Mouse (Mus musculus) erythroid progenitor cell, adult 5-6 weeks (primary cell): ENCODE measurements at regions not wholly inside any gene's neighbourhood (a gene's known extent, or its start where the extent isn't known, plus 50 kb on each side); places are given as distances from the start of the nearest gene placed in this dataset.

Experiments used
- ATAC-seq: replicated peaks from 2 replicates; pipeline ENCODE4 v1.8.0; 2016; ENCODE audit warnings: moderate number of reproducible peaks, mild to moderate bottlenecking, moderate TSS enrichment, inconsistent platforms; ENCODE audit not compliant: poor library complexity, low FRiP score, severe bottlenecking

GRCm38 (mm10) chr7:135942826-135943225 is 226.7 kb upstream of the Mki67 start:
- ATAC-seq = no peak

GRCm38 (mm10) chr7:135946071-135946646 is 230.0 kb upstream of the Mki67 start:
- no peak for ATAC-seq

- ATAC-seq = no peak
These were observed 244.9 kb upstream of the Mki67 start for GRCm38 (mm10) chr7:135961026-135961425.

GRCm38 (mm10) chr7:135965528-135965927 is 249.4 kb upstream of the Mki67 start:
- ATAC-seq = no peak

- no peak for ATAC-seq
These were observed 250.1 kb upstream of the Mki67 start for GRCm38 (mm10) chr7:135966231-135966630.

- ATAC-seq = no peak
These were observed 252.5 kb upstream of the Mki67 start for GRCm38 (mm10) chr7:135968638-135969037.

- no peak for ATAC-seq
These were observed 269.9 kb upstream of the Mki67 start for GRCm38 (mm10) chr7:135986021-135986420.

GRCm38 (mm10) chr7:135990321-135990720 is 274.2 kb upstream of the Mki67 start:
- no peak for ATAC-seq

GRCm38 (mm10) chr7:135996896-135997295 is 280.7 kb upstream of the Mki67 start:
- no peak for ATAC-seq

GRCm38 (mm10) chr7:135997640-135998039 is 281.5 kb upstream of the Mki67 start:
- no peak for ATAC-seq

- ATAC-seq = no peak
These were observed 286.2 kb upstream of the Mki67 start for GRCm38 (mm10) chr7:136002382-136002781.

- ATAC-seq = no peak
These were observed 287.1 kb upstream of the Mki67 start for GRCm38 (mm10) chr7:136003291-136003690.

GRCm38 (mm10) chr7:136007796-136008455 is 291.8 kb upstream of the Mki67 start:
- no peak for ATAC-seq

- ATAC-seq = no peak
These were observed 292.3 kb upstream of the Mki67 start for GRCm38 (mm10) chr7:136008486-136008885.

GRCm38 (mm10) chr7:136010013-136010412 is 293.9 kb upstream of the Mki67 start:
- no peak for ATAC-seq

- ATAC-seq = no peak
These were observed 298.5 kb upstream of the Mki67 start for GRCm38 (mm10) chr7:136014706-136015105.

GRCm38 (mm10) chr7:136016918-136017317 is 300.8 kb upstream of the Mki67 start:
- ATAC-seq = no peak

GRCm38 (mm10) chr7:136020577-136020976 is 304.4 kb upstream of the Mki67 start:
- no peak for ATAC-seq

- ATAC-seq = no peak
These were observed 304.9 kb upstream of the Mki67 start for GRCm38 (mm10) chr7:136021071-136021470.

GRCm38 (mm10) chr7:136022781-136023448 is 306.8 kb upstream of the Mki67 start:
- no peak for ATAC-seq

- ATAC-seq = no peak
These were observed 310.3 kb upstream of the Mki67 start for GRCm38 (mm10) chr7:136026451-136026850.
